Mouse (Mus musculus) stomach, postnatal 0 days (tissue): ENCODE measurements at regions not wholly inside any gene's neighbourhood (a gene's known extent, or its start where the extent isn't known, plus 50 kb on each side); places are given as distances from the start of the nearest gene placed in this dataset.

Source experiments
- CTCF ChIP-seq: IDR thresholded peaks from 2 replicates; pipeline ENCODE4 v1.5.1; 2016; ENCODE audit warnings: antibody characterized with exemption, low read depth, mild to moderate bottlenecking, moderate library complexity
- EP300 ChIP-seq: optimal IDR thresholded peaks from 2 replicates; pipeline ENCODE3; 2016; ENCODE audit warnings: antibody characterized with exemption

- TF ChIP-seq EP300: no peak
- TF ChIP-seq CTCF: no peak
Observed at GRCm38 (mm10) chr3:115774321-115774720, 59.4 kb upstream of the S1pr1 start.
